Mouse (Mus musculus) brain, embryonic 14.5 days (tissue): ENCODE data around the gene Brd2.

ENCODE experiments used
- CTCF ChIP-seq: fragments of 200-500 bp; IDR thresholded peaks from 2 replicates; pipeline ENCODE4 v1.5.1; 2012; ENCODE audit warnings: inconsistent platforms, mild to moderate bottlenecking, moderate library complexity, borderline replicate concordance; ENCODE audit not compliant: insufficient read depth, insufficient read length; ENCODE audit errors: extremely low read depth
- POLR2A ChIP-seq: fragments of 200-500 bp; IDR thresholded peaks from 2 replicates; pipeline ENCODE4 v1.6.1; 2012; ENCODE audit warnings: mild to moderate bottlenecking, inconsistent platforms, borderline replicate concordance; ENCODE audit not compliant: poor library complexity, insufficient read depth, insufficient read length, severe bottlenecking; ENCODE audit errors: extremely low read depth

DNA sequence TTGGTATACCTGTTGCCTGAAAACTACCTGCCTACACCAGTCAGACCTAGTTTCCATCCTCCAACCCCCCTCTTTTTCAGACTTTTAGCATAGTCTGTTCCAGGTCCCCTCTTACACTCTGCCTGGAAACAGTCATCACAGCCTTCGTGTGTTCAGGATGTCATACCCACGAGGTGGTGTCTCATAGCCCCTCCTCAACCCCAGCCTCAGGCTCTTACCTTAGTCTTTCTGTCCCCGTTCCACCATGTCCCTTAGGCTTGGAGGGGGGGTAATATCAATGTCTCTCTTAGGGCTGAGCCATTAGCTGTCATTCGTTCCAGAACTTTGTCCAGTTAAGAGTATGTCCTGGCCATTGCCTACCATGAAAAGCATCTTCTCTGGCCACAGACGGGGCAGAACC lies 21.2 kb downstream of the Brd2 start:
- TF ChIP-seq POLR2A (no peak), CTCF (no peak)
